10 mouse cellular contexts compared by ENCODE assay signal in genomic region chr19:8886916-8887584, GRCm38 (mm10). TPM values are rescaled to one million over a fixed set of nuclear protein-coding genes. Genes with fewer than 3 reads are reported as not detected.
DNase-seq lines count a peak whose midpoint lies in the region; ATAC-seq lines count a peak whose summit lies in the region.
"Had no signal": no experiment of that assay in that cellular context is flagged by ENCODE, and none has a peak within 500 bp of the region (broad histone marks: within the 10 kb centered on the region; RNA-seq: fewer than 3 reads in every experiment).

No protein-coding gene starts in this region.

- no peak overlapping the region for H3K4me3 ChIP-seq in heart, embryonic 12.5 days
- no peak overlapping the region for H3K4me3 ChIP-seq in neural tube, embryonic 13.5 days
- H3K4me3 ChIP-seq in limb, embryonic 10.5 days = peak overlapping the region; percentile 68

- ATAC-seq in heart, embryonic 12.5 days (ENCODE audit: insufficient number of reproducible peaks, low FRiP score) = no peak
- no peak for ATAC-seq in neural tube, embryonic 13.5 days (ENCODE audit: low read depth)

- no peaks in the 10 kb centered on the region for H3K27me3 ChIP-seq in heart, embryonic 12.5 days (replicated peaks)
- H3K27me3 ChIP-seq in neural tube, embryonic 13.5 days = no peaks in the 10 kb centered on the region
- no peaks in the 10 kb centered on the region for H3K27me3 ChIP-seq in limb, embryonic 10.5 days (ENCODE audit: low read depth, poor library complexity, severe bottlenecking)

- WGBS in heart, embryonic 12.5 days = 46% methylated on average over 1 of the region's 1 CpGs
- 56% methylated on average over 1 of the region's 1 CpGs for WGBS in neural tube, embryonic 13.5 days
- 37% methylated on average over 1 of the region's 1 CpGs for WGBS in limb, embryonic 10.5 days

- H3K27ac ChIP-seq in heart, embryonic 12.5 days (ENCODE audit: poor library complexity, severe bottlenecking) = no peak overlapping the region
- no peak overlapping the region for H3K27ac ChIP-seq in neural tube, embryonic 13.5 days (replicated peaks)
- H3K27ac ChIP-seq in limb, embryonic 10.5 days = peak overlapping the region; percentile 93

- intact Hi-C loops in heart, postnatal 25 days (cut with DNase I) = loop anchor here (5.0 kb wide), 1 partner anchor 45 kb away; no protein-coding TSS in a partner anchor

- H3K9me3 ChIP-seq in heart, embryonic 12.5 days (replicated peaks) = no peaks in the 10 kb centered on the region
- H3K9me3 ChIP-seq in neural tube, embryonic 13.5 days = no peaks in the 10 kb centered on the region
- H3K9me3 ChIP-seq in limb, embryonic 10.5 days (replicated peaks) = no peaks in the 10 kb centered on the region

- H3K36me3 ChIP-seq in heart, embryonic 12.5 days = peaks cover 14% of the 10 kb centered on the region
- peaks cover 14% of the 10 kb centered on the region for H3K36me3 ChIP-seq in neural tube, embryonic 13.5 days
- peaks cover 20% of the 10 kb centered on the region for H3K36me3 ChIP-seq in limb, embryonic 10.5 days

- peaks cover 16% of the 10 kb centered on the region for H3K4me1 ChIP-seq in heart, embryonic 12.5 days (replicated peaks)
- H3K4me1 ChIP-seq in neural tube, embryonic 13.5 days (replicated peaks) = peaks cover 19% of the 10 kb centered on the region
- H3K4me1 ChIP-seq in limb, embryonic 10.5 days = peaks cover 14% of the 10 kb centered on the region

- no peak overlapping the region for H3K9ac ChIP-seq in heart, embryonic 12.5 days
- H3K9ac ChIP-seq in neural tube, embryonic 13.5 days = no peak overlapping the region

- peak overlapping the region; percentile 72 for H3K4me2 ChIP-seq in heart, embryonic 12.5 days
- H3K4me2 ChIP-seq in neural tube, embryonic 13.5 days = peak overlapping the region; percentile 80

- no peak for DNase-seq in heart, postnatal 25 days (ENCODE audit: low spot score)
- no peak for DNase-seq in neural tube, embryonic 10.5 days (ENCODE audit: extremely low spot score, low spot score)
- no peak for DNase-seq in limb, embryonic 10.5 days (ENCODE audit: low spot score)
- no peak for DNase-seq in ovary, adult 18-20 months (ENCODE audit: low spot score)
- no peak for DNase-seq in gastrocnemius, adult 18-20 months (ENCODE audit: low spot score)
- no peak for DNase-seq in Muller cell, postnatal 12 days (ENCODE audit: inconsistent ontology term)

RNA-seq across cellular contexts. Expression of gene 1810009A15Rik, which starts 1.6 kb away (rescaled TPM):
- 64.2 and 64.5 TPM in 2 replicates for polyA plus RNA-seq in heart, embryonic 12.5 days (2016; fragmentation: Nextera tagmentation; extraction: Ambion mirVana)
- total RNA-seq in heart, postnatal 25 days (2021) = 10 to 100 TPM; 17.6 to 19.8 TPM
- 55.6 and 58.8 TPM in 2 replicates for polyA plus RNA-seq in neural tube, embryonic 13.5 days (2015; fragmentation: Nextera tagmentation; extraction: Ambion mirVana)
- polyA plus RNA-seq in limb, embryonic 10.5 days (2016; fragmentation: Nextera tagmentation; extraction: Ambion mirVana) = 151 and 188 TPM in 2 replicates
- total RNA-seq in gastrocnemius, adult 18-20 months (2021) = 10 to 100 TPM; 14.5 to 15.4 TPM

RNA-seq across cellular contexts. Expression of gene Gm49416, which starts 1.7 kb away (rescaled TPM):
- polyA plus RNA-seq in heart, embryonic 12.5 days (2016; fragmentation: Nextera tagmentation; extraction: Ambion mirVana) = not detected in 2 replicates
- total RNA-seq in heart, postnatal 25 days (2021) = 1 to 10 TPM in 1 of 2 experiments, under 1 TPM in 1; 0.68 to 2.0 TPM
- 0.27 TPM in 1 of 2 replicates, not detected in the other for polyA plus RNA-seq in neural tube, embryonic 13.5 days (2015; fragmentation: Nextera tagmentation; extraction: Ambion mirVana)
- polyA plus RNA-seq in limb, embryonic 10.5 days (2016; fragmentation: Nextera tagmentation; extraction: Ambion mirVana) = 0.45 TPM in 1 of 2 replicates, not detected in the other
- 1 to 10 TPM; 1.2 to 2.3 TPM for total RNA-seq in gastrocnemius, adult 18-20 months (2021)
- total RNA-seq: neutrophil, adult 5-6 weeks had no signal
- polyA plus RNA-seq: large intestine, adult 2 months had no signal

RNA-seq across cellular contexts. Expression of gene Gm49403, which starts 3.3 kb away (rescaled TPM):
- not detected in 2 replicates for polyA plus RNA-seq in heart, embryonic 12.5 days (2016; fragmentation: Nextera tagmentation; extraction: Ambion mirVana)
- total RNA-seq in heart, postnatal 25 days (2021) = not detected
- polyA plus RNA-seq in neural tube, embryonic 13.5 days (2015; fragmentation: Nextera tagmentation; extraction: Ambion mirVana) = not detected in 2 replicates
- polyA plus RNA-seq in limb, embryonic 10.5 days (2016; fragmentation: Nextera tagmentation; extraction: Ambion mirVana) = not detected in 2 replicates
- total RNA-seq in gastrocnemius, adult 18-20 months (2021) = not detected
- total RNA-seq: neutrophil, adult 5-6 weeks had no signal
- polyA plus RNA-seq: large intestine, adult 2 months had no signal

RNA-seq across cellular contexts. Expression of gene Lbhd1, which starts 3.5 kb away (rescaled TPM):
- 61.5 and 66.4 TPM in 2 replicates for polyA plus RNA-seq in heart, embryonic 12.5 days (2016; fragmentation: Nextera tagmentation; extraction: Ambion mirVana)
- 1 to 10 TPM; 1.4 to 5.9 TPM for total RNA-seq in heart, postnatal 25 days (2021)
- 41.1 and 56.4 TPM in 2 replicates for polyA plus RNA-seq in neural tube, embryonic 13.5 days (2015; fragmentation: Nextera tagmentation; extraction: Ambion mirVana)
- 110 and 149 TPM in 2 replicates for polyA plus RNA-seq in limb, embryonic 10.5 days (2016; fragmentation: Nextera tagmentation; extraction: Ambion mirVana)
- 1 to 10 TPM; 2.9 to 5.3 TPM for total RNA-seq in gastrocnemius, adult 18-20 months (2021)

RNA-seq across cellular contexts. Expression of gene Ints5, which starts 5.8 kb away (rescaled TPM):
- 28.9 and 30.1 TPM in 2 replicates for polyA plus RNA-seq in heart, embryonic 12.5 days (2016; fragmentation: Nextera tagmentation; extraction: Ambion mirVana)
- total RNA-seq in heart, postnatal 25 days (2021) = 10 to 100 TPM; 11.2 to 11.8 TPM
- 31.7 and 36.2 TPM in 2 replicates for polyA plus RNA-seq in neural tube, embryonic 13.5 days (2015; fragmentation: Nextera tagmentation; extraction: Ambion mirVana)
- 59.2 and 61.9 TPM in 2 replicates for polyA plus RNA-seq in limb, embryonic 10.5 days (2016; fragmentation: Nextera tagmentation; extraction: Ambion mirVana)
- total RNA-seq in gastrocnemius, adult 18-20 months (2021) = 1 to 10 TPM; 9.2 to 9.9 TPM
